Mouse (Mus musculus) stomach, postnatal 0 days (tissue): ENCODE measurements at regions not wholly inside any gene's neighbourhood (a gene's known extent, or its start where the extent isn't known, plus 50 kb on each side); places are given as distances from the start of the nearest gene placed in this dataset.

Source experiments
- CTCF ChIP-seq: IDR thresholded peaks from 2 replicates; pipeline ENCODE4 v1.5.1; 2016; ENCODE audit warnings: antibody characterized with exemption, low read depth, mild to moderate bottlenecking, moderate library complexity
- EP300 ChIP-seq: optimal IDR thresholded peaks from 2 replicates; pipeline ENCODE3; 2016; ENCODE audit warnings: antibody characterized with exemption

DNA sequence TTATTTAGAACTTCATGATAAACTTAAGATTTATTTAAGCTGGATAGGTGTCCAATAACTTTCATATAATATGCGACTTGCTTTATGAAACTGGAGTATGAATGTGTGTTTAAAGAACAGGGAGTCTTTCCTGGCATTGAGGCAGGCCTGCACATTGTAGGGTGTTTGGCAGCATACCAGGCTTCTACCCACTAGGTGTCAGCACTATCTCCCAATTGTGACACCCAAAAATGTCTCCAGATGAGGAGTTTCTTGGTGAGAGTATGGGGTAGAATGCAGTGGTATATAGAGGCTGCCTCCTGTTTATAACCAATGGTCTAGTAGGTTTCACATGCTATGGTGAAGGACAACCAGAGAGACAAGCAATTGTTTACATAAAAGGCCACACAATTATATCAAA, 311.9 kb downstream of the Gpat3 start:
- TF ChIP-seq CTCF (no peak), EP300 (no peak)
